Mouse (Mus musculus): Measurements from ENCODE around the gene Kcnq1.

Gene Kcnq1

DNA sequence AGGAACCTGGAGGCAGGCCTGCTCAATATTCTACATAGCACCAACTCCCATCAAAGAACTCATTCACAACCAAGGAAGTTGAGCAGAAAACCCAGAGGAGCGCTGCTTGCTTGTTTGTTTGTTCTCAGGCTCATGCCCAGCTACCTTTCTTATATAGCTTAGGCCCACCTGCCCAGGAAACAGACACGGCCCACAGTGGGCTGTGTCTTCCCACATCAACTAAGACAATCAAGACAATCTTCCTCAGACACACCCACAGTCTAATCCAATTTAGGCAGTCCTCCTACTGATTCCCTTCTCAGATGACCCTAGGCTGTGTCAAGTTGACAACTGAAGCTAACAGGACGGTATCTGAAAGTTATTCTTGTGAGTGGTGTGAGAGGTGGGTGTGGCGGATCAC is at the start of gene Kcnq1:
Gene Kcnq1 (plus strand): TSS at position 301 of the 400 bp plus-strand sequence.
- no peak for DNase-seq (ENCODE audit: low spot score in 2 of 2)

DNA sequence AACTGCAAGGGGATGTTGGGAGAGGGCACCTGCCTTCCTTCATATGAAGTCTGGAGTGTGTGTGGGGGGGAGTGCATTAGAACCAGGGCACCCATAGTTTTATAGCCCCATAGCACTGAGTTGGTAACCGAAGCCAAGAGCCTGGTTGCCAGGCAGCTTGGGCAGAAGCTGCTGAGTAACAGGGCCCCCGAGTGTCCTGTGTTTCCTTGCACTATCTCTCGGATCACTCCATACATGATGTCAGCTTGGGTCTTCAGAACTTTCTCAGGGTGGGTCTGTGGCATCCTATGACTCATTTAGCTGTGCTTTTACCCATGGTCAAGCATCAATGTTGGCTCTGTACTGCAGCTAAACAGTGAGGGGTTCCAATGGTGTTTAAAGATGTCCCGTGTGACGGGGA is 49.1 kb upstream of the Kcnq1 start:
- no peak for DNase-seq (ENCODE audit: low spot score in 2 of 2)

DNA sequence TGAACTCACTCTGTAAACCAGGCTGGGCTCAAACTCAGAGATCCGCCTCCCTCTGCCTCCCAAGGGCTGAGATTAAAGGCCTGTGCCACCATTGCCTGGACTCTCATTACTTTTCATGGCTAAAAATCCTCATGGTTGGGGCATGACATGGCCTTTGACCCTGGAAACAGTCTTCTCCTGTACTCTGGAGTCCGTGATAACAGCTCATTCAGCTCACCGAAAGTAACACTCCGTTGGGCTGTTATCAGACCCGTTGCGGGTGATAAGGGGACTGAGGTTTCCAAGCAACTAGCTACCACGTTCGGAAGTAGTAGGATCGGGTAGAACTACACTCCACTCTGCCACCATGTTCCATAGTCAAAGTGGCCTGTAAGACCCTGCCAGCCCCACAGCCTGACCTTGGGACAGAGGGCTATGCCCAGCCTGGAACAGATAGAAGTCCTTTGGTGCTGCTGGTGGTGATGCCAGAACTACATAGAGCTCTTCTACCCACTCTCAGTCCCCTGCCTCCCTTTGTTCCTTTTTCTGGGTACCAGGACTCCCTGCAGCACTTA is 48.4 kb upstream of the Kcnq1 start:
- DNase-seq (ENCODE audit: low spot score in 2 of 2), result no peak

DNA sequence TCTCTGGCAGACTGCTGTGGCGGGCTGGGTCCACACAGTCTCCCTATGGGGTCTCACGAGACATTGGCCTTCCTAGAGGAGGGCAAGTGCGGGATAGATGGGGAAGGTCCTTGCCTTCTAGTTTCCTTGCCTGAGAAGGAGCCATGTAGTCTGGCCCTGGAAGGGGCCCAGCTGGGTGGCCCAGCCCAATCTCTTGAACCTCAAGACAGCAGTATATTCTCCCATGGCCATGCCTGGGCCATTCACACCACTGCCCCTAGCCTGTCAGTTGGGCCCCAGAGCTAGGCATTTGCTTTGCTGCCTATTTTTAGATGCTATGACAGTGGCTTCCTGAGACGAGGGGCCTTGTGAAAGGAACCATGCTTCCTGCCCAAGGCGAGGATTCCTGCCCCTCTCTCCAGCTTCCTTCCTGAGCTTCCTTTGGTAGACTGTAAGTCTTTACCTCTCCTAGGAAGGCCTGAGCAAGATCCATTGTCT is 47.9 kb upstream of the Kcnq1 start:
- no peak for DNase-seq (ENCODE audit: low spot score in 2 of 2)

DNA sequence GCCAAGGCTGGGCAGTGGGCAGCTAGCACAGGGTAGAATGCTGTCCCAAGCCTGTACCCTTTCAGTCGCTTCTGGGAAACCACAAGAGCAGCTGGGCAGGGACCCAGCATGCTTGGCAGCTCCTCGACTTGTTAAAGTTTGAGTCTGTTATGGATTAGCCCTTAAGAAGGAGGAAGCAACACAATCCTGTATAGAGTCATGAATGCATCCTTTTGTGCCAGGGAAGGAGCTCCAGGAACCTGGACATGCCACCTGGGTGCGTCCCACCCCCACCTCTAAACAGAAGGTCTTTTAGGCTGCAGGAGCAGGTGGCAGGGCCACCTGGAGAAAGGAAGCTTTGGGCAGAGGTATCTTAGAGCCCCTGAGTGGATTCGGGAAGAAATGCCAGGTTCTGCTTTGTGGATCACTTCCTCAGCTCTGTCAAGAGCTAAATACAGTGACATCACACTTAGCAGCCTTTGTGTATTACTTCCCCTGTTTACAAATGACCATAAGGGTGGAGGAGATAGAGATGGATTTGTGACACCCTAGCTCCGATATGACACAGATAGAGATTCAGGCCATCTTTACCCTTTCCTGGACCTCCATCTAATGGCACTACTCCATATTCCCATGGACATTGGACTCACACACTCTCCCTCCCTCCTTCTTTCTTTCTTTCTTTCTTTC is 46.8 kb upstream of the Kcnq1 start:
- peak in 1 of 2 experiments; percentile 52 for DNase-seq (ENCODE audit: low spot score in 2 of 2)

DNA sequence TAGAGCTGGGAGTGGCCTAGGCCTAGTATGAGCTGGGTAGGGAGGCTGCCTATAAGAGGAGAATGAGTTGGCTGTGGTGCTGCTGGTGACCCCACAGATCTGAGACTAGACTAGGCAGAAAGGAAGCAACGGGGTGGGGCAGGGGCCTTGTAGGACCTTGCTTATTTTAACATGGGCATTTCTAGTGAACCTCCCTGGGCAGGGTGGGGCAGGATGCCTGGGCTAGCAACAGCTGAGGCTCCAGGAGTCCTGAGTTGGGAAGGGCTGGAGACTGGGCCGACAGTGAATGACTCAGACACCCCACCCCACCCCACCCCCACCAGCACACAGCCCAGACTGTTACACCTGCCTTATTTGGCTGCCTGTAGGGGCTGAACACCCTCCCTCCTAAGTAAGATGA is 43.5 kb upstream of the Kcnq1 start:
- no peak for DNase-seq (ENCODE audit: low spot score in 2 of 2)

DNA sequence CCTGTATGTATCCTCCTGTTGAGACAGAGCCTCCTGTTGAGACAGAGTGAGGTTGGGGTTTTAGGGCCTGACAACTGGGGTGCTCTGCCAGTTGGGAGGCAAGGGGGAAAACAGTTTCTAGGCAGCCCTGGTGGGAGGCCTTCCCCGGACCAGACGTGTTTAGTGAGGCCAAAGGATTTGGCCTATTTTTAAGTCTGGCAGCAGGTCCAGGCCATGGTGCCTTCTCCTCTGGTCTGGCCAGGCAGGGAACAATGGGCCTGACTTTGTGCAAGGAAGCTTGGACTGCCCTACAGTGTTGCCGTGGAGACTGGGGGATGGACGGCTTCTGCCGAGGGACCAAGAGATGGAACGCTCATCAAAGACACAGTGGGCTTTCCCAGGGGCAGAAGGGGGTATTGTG is 41.9 kb upstream of the Kcnq1 start:
- peak in 1 of 2 experiments; percentile 47 for DNase-seq (ENCODE audit: low spot score in 2 of 2)

DNA sequence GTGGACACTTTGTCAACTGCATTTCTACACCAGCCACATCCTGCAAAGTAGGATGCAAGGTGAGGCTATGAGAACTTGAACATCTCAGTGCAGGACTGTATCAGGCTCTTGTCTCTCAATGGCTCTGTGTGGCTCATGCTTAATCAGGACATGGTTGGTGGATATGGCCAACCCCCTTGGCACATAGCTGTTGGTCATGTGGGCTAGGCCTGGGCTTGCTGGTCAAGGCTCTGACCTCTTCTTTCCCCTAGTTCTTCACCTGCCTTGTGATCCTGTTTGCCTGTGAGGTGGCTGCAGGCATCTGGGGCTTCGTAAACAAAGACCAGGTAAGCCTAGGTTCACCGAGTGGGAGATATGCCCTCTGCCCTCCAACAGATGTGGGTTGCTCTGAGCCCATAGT is 40.5 kb upstream of the Kcnq1 start:
- no peak for DNase-seq (ENCODE audit: low spot score in 2 of 2)

DNA sequence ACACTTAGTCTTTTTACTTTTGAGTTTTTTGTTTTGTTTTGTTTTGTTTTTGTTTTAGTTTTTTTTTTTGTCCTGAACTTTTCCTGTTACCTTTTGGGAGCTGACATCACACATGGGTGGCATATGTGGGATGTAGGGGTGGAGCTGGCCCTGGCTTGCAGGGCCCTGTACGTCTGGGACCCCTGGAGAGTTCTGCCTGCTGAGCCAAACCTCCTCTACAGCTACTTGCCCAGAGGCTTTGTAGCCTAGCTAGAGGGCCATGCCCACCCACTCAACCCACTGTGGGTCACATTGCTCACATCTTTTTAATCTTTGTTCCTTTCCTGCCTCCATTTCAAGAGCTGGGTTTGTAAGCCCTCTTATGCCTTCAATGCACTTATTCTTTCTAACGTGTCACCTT is 38.7 kb upstream of the Kcnq1 start:
- no peak for DNase-seq (ENCODE audit: low spot score in 2 of 2)

DNA sequence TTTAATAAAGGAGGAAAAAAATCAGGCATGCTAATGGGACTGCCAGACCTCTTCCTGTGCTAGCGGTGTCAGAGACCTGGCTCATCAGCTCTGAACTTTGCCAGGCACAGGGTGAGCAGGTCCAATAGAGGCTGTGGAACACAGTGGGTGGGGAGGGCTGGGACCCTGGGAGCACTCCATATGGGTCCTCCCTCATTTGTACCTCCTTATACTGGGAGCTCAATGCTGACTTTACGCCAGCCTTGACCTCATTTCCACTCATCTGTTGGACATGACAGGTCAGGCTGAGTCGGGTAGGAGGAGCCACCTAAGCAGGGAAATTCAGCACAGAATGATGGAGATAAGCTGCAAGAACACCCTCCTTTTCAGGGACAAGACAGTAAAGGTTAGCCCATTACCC is 38.3 kb upstream of the Kcnq1 start:
- no peak for DNase-seq (ENCODE audit: low spot score in 2 of 2)

DNA sequence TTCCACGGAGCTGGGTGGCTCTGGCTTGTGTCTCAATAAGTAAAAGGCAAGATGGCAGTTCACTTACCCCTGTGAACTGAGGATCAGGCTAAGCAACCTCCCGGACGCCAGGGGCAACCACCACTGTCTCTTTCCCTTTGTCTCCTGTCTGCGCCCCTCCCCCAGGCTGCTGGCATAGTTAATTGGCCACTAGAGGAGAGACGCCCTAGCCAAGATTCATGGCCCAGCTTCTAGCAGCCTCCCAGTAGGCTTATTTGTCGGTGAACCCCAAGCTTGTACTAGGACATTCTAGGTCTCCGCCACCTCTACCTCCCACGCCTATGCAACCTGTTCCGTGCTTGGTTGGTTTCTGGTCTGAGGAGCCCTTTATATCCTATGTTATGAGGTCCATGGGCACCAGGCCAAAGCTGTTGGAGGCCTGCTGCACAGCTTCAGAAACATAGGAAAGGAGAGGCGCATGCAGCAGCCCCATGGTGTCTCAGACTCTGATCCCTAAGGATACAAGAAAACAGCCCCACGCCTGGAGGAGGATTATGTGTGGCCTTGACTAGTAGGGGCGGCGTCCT is 37.8 kb upstream of the Kcnq1 start:
- DNase-seq (ENCODE audit: low spot score in 2 of 2), result no peak

DNA sequence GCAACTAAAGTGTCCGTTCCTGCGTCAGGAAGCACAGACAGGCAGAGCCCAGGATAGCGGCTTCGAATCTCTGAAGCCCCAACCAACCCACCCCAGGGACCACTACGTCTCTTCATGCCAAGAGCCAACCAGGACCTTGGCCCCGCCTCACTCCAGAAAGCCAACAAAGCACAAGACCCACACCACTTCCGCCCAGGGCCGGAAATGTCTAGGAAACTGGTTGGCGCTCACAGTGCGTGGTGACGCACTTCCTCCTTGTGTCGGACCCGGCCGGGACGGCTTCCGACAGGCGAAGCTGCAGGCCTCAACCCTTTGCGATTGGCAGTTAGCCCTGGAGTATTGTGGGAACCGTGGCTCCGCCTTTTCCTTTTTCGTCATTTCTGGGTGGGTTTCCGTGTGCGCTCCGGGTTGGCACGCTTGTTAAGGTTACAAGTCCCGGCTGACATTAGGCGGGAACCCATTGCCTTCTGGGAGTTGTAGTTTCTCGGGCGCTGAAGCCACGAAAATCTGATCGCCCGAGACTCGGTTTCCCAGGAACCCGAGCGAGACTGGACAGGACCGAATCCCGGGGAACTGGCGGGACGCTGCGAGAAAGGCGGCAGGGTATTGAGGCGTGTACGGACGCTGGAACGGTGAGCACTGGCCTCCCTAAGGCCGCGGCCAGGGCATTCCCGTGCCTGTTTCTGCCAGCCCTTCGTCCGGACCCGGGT is 37.1 kb upstream of the Kcnq1 start, which contains the start of gene Tssc4:
Gene Tssc4 (plus strand): TSS at position 368 of the 710 bp plus-strand sequence.
- peak; percentile 99 for DNase-seq (ENCODE audit: low spot score in 2 of 2)

DNA sequence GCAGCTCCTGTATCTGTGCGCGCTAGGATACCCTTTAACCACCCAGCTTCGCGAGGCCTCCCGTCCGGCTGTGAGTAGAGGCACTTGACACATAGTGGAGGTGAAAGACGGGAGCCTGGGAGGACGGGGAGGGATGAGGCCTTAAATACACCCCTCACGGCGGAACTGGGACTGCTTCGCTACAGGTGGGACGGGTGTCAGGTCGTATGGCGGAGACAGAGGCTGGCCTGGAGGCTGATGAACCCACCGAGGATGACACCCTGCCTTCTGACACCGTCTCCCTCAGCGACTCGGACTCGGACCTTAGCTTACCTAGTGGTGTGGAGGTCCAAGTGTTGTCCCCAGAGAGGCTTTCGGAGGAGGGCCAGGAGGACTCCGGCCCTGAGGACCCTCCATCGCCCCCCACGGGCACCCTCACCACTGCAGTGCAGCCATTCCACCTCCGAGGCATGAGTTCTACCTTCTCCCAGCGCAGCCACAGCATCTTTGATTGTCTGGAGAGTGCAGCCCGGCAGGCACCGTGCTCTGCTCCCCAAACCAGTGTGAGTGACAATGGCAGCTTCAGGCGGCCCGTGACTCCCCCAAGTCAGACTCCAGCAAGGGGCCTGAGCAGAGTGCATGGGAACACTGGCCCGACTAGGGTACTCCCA is 36.3 kb upstream of the Kcnq1 start:
- peak in 1 of 2 experiments; percentile 37 for DNase-seq (ENCODE audit: low spot score in 2 of 2)

DNA sequence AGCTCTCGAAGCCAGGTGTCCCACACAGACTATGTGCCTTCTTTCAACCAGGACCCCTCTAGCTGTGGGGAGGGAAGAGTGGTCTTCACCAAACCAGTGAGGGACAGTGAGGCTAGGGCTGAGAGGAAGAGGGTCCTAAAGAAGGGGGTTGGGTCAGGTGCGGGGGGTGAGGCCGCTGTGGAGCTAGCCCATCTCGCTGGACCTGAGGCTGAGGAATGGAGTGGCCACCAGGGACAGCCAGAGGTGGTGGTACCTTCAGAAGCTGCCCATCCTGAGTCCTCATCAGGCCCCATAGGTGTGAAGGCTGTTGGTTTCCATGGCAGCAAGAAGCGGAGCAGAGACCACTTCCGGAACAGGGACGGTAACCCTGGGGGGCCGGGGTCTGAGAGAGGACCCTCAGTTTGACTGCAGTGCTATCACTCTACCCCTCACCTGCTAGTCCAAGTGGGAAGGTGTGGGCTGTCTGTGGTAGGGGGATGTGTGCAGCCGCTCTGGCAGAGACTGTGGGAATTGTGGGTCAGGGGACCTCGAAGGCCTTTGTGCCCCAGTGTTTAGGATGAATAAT is 35.6 kb upstream of the Kcnq1 start:
- no peak for DNase-seq (ENCODE audit: low spot score in 2 of 2)

DNA sequence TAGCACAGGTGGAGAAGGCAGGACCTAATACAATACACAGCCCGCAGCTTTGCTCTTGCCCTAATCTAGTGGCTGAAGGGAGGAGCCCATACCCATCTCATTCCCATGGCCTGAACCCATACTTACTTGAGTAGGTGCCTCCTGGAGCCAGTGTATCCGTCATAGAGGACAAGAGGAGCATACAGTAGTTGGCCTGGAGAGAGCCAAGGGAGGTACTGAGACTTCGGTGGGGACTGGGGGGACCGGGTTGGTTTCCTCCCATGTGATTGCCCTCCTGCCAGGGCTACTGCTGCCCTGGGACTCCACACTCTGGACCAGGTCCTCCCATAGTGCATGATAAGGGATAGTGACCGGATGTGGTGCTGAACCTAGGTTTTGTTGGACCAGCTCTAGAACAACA is 33.6 kb upstream of the Kcnq1 start:
- no peak for DNase-seq (ENCODE audit: low spot score in 2 of 2)

DNA sequence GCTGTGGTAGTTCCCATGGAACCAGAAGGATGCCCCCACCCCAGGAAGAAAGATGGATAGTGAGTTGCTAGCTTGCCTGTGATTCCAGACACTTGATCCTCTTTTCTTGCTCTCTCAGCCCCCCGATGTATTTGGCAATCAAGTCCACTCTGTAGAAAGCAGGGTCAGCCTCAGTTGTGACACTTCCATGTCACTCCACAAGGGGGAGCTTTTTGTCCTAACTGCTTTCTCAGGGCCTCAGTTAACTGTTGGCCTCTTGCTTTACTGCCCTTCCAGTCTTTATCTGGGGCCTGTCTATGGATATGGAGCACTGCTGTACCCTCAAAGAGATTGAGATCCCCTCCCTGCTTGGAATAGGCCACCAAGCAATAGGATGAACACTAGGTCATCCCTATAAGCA is 33.1 kb upstream of the Kcnq1 start:
- DNase-seq (ENCODE audit: low spot score in 2 of 2), result peak; percentile 44 to 55

DNA sequence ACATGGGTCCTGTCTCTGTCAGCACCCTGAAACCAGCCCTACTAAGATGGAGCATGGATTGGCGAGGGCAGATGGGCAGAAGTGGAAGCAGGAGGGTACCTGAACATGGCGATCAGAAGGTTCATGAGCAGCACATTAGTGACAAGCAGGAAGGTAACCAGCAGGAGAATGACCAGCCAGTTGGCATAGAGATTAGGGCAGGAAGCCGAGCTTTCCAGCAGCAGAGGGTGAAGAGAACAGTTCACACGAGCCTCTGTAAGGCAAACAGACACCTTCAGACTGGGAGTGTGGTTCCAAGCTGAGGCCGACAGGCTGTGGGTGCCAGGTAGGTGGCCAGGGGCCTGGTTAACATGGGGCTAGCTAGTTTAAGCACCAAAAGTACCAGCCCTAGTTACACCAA is 30.8 kb upstream of the Kcnq1 start:
- no peak for DNase-seq (ENCODE audit: low spot score in 2 of 2)

DNA sequence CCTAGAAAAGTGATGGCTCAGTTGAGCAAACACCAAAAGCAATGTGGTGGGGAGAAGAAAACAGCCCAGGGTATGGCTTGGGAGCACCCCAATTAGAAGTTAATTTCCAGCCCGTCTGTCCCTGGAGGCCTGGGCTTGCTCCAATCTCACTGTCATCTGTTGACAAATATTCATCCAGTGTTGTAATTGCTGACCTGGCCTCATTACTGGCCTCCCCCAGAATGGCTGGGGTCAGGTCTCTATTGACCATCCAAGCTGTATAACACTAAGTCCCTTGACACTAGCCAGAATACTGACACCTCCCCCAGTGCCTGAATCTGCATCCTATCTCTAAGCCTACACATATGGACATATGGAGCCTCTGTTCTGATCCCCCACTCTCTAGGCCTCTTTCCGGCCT is 28.8 kb upstream of the Kcnq1 start:
- DNase-seq (ENCODE audit: low spot score in 2 of 2), result no peak

DNA sequence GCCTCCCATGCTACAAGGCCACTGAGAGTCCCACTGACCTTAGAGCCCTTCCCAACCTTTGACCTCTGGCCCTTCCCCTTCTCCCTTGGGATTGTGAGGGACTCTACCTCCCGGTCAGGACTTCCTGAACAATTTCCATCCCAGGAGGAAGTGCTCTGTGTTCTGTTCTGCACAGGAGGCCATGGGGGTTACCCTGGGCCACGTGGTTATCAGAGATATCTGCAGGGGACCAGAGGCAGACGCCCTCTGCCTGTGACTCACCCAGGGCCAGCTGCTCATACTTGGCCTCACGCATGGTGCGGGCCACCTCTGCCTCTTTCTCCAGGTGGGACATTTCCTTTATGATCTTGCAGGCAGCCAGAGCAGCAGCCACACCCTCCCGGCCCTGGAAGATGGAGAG is 24.1 kb upstream of the Kcnq1 start:
- DNase-seq (ENCODE audit: low spot score in 2 of 2), result no peak

DNA sequence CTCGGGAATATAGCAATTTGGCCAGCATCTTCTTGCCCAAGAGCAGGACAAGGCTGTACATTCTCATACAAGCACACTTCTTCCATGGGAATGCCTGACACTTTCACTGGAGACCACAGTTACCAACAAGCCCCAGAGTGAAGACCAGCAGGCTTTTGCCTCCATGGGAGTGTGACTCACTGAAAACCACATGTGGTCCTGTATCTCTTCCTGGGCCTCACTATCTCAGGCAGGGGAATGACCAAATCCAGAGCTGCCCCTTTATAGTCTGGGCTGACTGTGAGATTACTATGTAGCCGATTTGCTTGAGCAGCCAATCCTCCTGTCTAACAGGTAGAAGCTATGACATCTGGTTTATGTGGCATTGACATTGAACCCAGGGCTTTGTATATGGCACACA is 22.5 kb upstream of the Kcnq1 start:
- DNase-seq (ENCODE audit: low spot score in 2 of 2), result no peak

DNA sequence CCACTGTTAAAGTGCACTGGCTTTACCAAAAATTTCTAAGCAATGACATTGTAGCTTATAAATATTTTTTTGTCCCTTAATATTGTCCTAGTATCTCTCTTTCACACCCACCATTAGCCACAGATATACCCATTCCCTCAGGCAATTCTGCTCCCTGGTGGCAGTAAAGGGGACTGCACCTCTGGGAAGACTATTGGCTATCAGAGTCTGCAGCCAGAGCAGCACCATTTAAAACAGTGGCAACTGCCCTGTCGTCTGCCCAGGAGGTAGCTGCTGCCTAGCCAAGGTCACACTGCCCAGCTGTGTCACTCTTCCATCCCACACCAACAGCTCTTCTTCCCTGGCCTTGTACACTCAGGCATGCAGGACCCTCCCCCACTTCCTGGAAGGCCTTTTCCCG is 19.8 kb upstream of the Kcnq1 start:
- peak in 1 of 2 experiments; percentile 50 for DNase-seq (ENCODE audit: low spot score in 2 of 2)

DNA sequence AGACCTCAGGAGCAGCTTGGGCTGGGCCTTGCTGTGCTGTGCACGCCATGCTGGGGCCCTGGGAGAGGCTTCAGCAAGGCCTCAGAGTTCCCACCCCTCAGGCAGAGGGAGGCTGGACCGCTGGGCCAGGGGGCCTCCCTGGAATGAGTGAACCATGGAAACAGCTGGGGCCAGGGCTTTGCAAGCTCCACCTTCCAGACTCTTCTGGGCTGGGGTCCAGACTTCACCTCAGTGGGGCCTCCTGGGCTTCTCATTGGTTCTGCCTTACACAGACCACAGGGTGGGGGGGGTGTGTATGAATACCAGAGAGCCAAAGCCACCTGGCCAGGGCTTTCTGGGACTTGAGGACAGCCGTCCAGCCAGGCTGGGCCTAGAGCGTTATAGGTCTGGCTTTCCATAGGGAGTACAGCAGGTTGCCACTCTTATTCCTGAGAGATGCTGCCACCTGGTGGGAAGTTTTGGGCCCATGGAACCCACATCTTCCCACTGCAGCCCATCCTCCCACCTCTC is 19.0 kb upstream of the Kcnq1 start:
- DNase-seq (ENCODE audit: low spot score in 2 of 2), result peak in 1 of 2 experiments; percentile 34

Data from right cerebral cortex, adult 2 months (tissue).